Mouse (Mus musculus) megakaryocyte, adult 5-6 weeks (primary cell): ENCODE measurements around the gene Dolpp1. TPM values are rescaled to one million over a fixed set of nuclear protein-coding genes. Genes with fewer than 3 reads are reported as not detected.

ENCODE experiments used
- ATAC-seq: 2 replicates; pipeline ENCODE4 v1.8.0; 2016; ENCODE audit warnings: mild to moderate bottlenecking, inconsistent platforms; ENCODE audit not compliant: poor library complexity, severe bottlenecking
- total RNA-seq, 2 experiments: library from RNA; stranded (forward) in 1 of 2; stranded (reverse) in 1 of 2; fragments of 153-499, 151-499 nt in 1 of 2; fragments of 221-1000, 200-1000 nt in 1 of 2; gene quantifications; 2 replicates each; pipeline versions ENCODE4 v1.2.3 to v1.2.4; 2015 to 2017

Gene Dolpp1
- total RNA-seq, 2 experiments from 2014 or later: 5.3 to 11.5 TPM

DNA sequence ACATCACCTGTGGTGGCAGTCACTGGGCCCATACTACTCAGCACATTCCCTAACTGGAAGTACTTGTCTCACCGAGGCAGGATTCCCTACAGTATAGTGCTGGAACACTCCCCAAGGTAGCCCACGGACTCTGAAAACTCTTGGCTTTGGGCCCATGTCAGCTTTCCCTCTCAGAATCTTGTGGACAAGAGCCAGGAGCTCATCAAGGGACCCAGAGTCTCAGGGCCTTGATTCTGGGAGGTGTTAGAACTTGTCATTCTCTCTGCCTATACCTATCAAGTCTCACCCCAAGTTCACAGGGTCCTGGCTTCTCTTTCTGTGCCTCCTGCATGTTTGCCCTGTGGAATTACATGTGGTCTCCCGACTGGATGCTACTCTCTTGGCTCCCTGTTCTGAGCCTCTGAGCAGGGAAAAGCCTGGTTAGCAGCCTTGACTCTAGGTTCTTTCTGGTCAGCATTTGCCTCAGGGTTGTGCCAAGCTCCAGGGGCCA, 48.2 kb downstream of the Dolpp1 start:
- ATAC-seq: no peak

DNA sequence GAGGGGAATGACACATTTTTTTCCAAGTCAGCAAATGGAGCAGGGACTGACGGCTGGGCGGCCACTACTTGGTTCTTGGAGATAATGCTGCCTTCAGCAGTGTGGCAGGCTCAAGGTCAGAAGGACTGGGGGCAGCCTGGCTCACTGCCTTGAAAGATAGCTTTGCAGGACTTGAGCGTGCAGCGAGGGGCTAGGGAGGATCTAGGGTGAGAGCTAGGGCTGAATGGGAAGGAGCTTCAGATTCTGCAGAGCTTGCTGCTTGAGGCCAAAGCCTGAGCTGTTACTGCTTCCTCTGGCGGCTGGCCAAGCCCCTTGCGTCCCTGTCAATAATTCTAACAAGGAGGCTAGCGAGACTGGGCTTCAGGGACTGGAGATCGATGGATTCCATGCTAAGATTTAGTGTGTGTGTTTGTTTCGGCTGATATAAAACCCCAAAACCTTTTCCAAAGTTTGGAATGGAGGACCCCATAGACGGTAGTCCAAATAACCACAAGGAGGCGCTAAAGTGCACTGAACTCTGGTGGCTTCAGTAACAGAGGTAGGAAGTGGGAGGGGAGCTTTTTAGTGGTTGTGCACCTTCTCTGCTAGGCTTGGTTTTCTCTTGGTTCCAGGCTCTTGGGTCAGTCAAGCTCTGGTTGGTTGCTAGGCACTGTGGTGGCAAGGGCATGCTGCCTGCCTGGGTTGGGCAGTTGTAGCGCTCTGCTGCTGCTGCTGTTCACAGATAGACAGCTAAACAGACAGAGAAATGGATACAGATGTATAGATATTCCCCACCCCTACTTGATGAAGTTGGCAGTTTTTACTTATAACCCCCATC, 48.9 kb downstream of the Dolpp1 start:
- ATAC-seq: peak; percentile 78

DNA sequence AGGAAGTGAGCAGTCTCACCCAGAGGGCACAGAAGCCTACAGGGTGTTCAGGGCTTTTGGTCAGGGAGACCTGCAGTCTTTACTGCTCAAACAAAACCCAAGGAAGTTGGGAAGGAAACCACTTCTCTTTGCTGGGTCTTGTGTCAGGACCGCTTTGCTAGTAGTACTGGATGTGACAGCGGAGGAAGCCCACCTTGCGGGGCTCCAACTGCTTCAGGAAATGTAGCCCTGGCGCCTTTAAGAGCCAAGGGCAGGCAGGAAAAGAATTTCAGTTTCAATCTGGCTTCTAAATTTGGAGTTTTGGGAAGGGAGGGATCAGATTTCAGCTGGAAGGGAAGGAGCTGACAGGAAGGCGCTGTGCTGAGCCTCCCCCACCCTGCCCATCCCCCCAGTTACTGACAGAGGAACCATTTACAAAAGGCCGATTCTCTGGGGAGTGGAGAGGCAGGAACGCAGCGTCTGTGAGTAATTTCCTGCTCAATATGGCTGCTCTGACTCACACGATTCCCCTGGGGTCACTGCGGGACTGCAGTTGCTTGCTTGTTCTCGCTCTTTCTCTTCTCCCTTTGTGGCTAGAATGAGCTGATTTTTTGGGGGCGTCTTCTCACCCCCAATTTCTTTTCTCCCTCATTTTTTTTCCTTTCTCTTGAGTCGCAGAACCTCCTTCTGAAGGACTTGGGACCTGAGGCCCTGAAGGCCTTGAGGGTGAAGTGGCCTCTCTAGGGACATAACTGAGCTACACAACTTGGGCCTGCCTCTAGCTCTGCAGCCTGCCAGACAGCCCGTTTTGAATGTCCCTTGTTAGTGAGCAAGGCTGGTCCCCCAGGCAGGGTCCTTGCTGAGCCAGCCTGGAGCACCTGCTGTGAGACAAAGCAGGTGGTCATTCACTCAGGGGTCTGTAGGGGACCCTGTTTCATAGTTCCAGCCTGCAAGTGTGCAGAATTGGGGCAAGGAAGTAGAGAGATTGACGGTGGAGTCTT, 49.8 kb downstream of the Dolpp1 start:
- peak; percentile 72 for ATAC-seq

DNA sequence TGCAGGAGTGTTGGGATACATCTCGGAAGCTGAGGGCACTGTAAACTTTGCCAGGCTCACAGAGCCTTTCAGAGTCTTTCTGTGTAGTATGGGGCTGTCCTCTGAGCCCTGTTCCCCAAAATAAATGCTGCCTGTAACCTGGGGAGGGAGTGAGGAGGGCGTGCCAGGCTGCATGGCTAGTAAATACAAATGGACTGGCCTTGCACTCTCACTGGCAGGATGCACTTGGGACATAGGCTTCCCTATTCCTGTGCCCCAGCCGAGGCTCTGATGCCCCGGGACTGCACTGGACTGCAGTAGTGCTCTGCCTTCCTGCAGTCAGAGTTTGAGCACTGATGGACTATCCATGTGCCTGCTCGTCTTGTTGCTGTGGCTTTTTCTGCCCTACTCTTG, 50.4 kb downstream of the Dolpp1 start:
- no peak for ATAC-seq

DNA sequence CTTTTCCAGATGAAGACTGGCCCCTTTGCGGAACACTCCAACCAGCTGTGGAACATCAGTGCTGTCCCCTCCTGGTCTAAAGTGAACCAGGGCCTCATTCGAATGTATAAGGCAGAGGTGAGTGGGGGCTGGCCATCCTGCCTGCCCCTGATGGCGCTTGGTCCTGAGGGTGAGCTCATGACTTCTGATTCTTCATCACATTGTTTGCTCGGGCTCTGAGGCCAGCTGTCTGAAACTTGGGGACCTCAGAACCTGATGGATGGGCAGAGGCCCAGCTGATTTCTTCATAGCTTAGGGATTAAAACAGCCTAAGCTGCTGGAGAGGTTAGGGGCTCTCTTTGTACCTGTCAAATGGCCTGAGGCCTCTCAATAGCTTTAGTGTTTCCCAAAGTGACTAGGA, 51.2 kb downstream of the Dolpp1 start:
- no peak for ATAC-seq

DNA sequence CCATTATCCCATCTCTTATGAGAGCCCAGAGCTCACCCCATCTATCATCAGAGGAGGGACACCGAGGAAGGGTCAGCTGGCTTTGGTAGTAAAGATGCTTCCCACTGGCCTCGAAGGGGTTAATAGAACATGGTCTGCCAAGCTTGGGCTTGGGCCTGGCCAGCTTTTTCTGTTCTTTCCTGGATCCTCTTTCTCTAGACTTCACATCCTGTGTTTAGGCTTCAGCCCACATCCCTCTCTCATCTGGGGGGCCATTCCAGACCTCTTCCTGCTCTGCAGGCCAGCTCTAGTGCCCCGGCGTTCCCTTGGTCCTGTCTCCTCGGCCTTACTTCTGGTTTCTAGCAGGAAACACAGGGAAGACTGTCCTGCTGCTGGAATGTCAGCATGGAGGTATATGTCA, 52.0 kb downstream of the Dolpp1 start:
- no peak for ATAC-seq

DNA sequence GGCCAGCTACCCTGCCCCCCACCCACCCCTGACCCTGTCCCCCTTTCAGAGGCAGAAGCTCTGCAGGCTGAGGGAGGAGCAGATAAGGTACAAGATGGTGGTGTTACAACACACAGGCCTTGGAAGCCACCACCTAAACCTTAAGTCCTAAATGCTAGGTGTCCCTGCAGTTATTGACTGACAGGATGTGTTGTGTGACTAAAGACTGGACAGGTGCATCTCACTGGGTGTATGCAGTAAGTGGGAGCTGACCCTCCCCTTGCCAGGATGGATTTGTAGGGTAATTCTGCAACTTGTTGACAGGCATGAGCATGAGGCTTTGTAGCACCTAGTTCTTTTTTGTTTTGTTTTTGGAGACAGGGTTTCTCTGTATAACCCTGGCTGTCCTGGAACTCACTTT, 52.4 kb downstream of the Dolpp1 start:
- no peak for ATAC-seq

DNA sequence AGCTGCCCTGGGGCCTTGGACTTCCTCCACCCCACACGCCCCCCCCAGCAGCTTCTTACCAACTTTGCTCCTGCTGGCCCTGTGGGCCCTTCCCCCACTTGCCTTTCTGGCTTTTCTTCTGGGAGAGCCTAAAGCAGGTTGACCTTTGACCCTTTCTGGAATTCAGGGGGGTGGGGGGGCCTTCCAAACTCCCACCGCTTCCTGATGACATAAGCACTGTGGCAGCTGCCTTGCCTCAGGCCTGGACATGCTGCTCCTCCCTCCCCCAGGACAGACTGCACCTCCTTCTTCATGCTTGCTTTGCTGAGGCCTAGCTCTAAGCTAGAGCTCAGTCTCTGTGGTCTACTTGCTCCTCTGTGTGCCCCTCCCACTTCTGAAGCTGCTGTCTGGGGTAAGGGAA, 53.3 kb downstream of the Dolpp1 start:
- no peak for ATAC-seq

DNA sequence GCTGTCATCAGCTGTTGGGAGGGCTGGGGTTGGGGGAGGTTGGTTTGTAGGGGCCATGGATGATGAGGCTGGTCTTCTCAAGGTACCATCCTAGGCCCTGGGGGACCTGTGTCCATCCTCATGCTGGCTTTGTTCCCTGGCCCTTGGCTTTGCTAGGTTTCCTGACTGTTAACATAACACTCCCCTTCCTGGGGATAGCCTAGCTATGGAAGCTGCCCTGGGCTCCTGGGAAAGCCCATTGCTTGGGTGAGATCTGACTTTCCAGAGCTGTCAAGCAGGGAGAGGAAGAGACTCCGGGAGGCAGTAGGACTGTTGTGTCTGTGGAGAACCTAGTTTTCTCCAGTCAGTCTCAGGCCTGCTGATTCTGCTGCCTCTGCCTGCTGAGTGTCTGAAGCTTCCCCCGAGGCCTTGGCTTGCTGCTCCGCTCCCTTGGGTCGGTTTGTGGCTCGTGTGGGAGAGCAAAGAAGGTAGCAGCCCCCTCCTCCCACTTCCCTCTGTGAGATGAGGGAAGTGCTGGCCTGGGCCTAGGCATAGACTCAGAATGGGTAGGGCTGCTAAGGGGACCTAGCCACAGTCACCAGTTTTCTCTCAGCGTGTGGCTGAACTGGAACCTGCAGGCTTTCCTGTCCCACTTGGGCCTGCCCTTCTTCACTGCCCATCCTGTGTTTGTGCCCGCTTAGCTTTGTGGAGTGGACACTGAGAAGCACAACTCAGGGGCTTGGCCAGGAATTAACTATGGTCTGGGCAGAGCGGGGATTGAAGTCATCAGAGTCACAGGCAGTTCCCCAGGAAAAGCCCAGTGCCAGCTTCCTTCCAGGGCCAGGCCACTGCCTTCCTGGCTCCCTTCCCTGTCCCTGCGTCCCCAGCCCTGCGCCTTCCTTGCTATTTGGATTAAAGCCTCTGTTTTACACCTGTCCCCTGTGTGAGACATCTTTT, 55.1 kb downstream of the Dolpp1 start:
- no peak for ATAC-seq

DNA sequence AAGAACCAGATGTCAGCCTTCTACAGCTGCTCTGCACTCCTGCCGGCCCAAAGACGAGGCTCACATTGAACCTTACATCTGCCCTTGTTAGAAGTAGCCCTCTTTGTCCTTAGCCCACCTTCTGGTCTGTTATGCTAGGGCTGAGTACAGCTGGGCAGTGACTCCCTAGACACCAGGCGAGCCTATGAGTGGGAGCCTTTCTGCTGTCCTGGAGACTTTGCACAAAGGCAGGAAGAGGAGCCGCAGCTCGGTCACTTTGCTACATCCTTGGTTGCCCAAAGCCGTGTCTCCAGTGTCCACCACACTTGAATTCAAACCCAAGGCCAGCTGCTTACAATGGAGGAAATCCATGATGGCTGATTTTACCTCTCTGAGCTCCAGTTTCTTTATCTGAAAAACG, 56.3 kb downstream of the Dolpp1 start:
- no peak for ATAC-seq

Other genes starting within 250 kb of the Dolpp1 start
- gene Endog, start 220.8 kb upstream of the Dolpp1 start, total RNA-seq (2015): 2.3 and 4.1 TPM in 2 replicates
- gene Endog, start 220.8 kb upstream of the Dolpp1 start, total RNA-seq (2017): 2.9 and 4.0 TPM in 2 replicates
- gene Spout1, start 213.8 kb upstream of the Dolpp1 start, total RNA-seq (2015): 5.4 and 5.5 TPM in 2 replicates
- gene Spout1, start 213.8 kb upstream of the Dolpp1 start, total RNA-seq (2017): 8.5 and 11.7 TPM in 2 replicates
- 1.5 and 2.3 TPM in 2 replicates for gene Kyat1, start 186.4 kb upstream of the Dolpp1 start, total RNA-seq (2015)
- 3.3 and 5.0 TPM in 2 replicates for gene Kyat1, start 186.4 kb upstream of the Dolpp1 start, total RNA-seq (2017)
- 17.9 and 18.4 TPM in 2 replicates for gene Lrrc8a, start 154.5 kb upstream of the Dolpp1 start, total RNA-seq (2015)
- gene Lrrc8a, start 154.5 kb upstream of the Dolpp1 start, total RNA-seq (2017): 10.5 and 13.0 TPM in 2 replicates
- 0.04 TPM in 1 of 2 replicates, not detected in the other for gene Gm28035, start 151.7 kb upstream of the Dolpp1 start, total RNA-seq (2015)
- not detected in 2 replicates for gene Gm28035, start 151.7 kb upstream of the Dolpp1 start, total RNA-seq (2017)
- 3.3 and 3.8 TPM in 2 replicates for gene Phyhd1, start 126.1 kb upstream of the Dolpp1 start, total RNA-seq (2015)
- gene Phyhd1, start 126.1 kb upstream of the Dolpp1 start, total RNA-seq (2017): 1.3 and 1.8 TPM in 2 replicates
- gene Gm28038, start 111.2 kb upstream of the Dolpp1 start, total RNA-seq (2015): 4.0 TPM in 1 of 2 replicates, not detected in the other
- gene Gm28038, start 111.2 kb upstream of the Dolpp1 start, total RNA-seq (2017): not detected in 2 replicates
- 5.5 and 6.6 TPM in 2 replicates for gene Dolk, start 105.9 kb upstream of the Dolpp1 start, total RNA-seq (2015)
- 10.1 and 13.0 TPM in 2 replicates for gene Dolk, start 105.9 kb upstream of the Dolpp1 start, total RNA-seq (2017)
- gene Nup188, start 105.9 kb upstream of the Dolpp1 start, total RNA-seq (2015): 16.4 and 18.7 TPM in 2 replicates
- gene Nup188, start 105.9 kb upstream of the Dolpp1 start, total RNA-seq (2017): 11.1 and 13.2 TPM in 2 replicates
- gene Sh3glb2, start 32.9 kb upstream of the Dolpp1 start, total RNA-seq (2015): 14.9 and 16.5 TPM in 2 replicates
- 20.4 and 24.3 TPM in 2 replicates for gene Sh3glb2, start 32.9 kb upstream of the Dolpp1 start, total RNA-seq (2017)
- 2.0 and 2.1 TPM in 2 replicates for gene Miga2, start 28.0 kb upstream of the Dolpp1 start, total RNA-seq (2015)
- 2.7 and 5.2 TPM in 2 replicates for gene Miga2, start 28.0 kb upstream of the Dolpp1 start, total RNA-seq (2017)
- 26.2 and 29.6 TPM in 2 replicates for gene Crat, start 23.6 kb downstream of the Dolpp1 start, total RNA-seq (2015)
- gene Crat, start 23.6 kb downstream of the Dolpp1 start, total RNA-seq (2017): 13.9 and 14.2 TPM in 2 replicates
- gene Ptpa, start 23.8 kb downstream of the Dolpp1 start, total RNA-seq (2015): 68.9 and 69.0 TPM in 2 replicates
- gene Ptpa, start 23.8 kb downstream of the Dolpp1 start, total RNA-seq (2017): 44.3 and 45.9 TPM in 2 replicates
- 0.18 and 0.40 TPM in 2 replicates for gene Ier5l, start 82.0 kb downstream of the Dolpp1 start, total RNA-seq (2015)
- gene Ier5l, start 82.0 kb downstream of the Dolpp1 start, total RNA-seq (2017): 0.99 and 1.1 TPM in 2 replicates
- gene Cstad, start 202.8 kb downstream of the Dolpp1 start, total RNA-seq (2015): 0.27 and 0.60 TPM in 2 replicates
- gene Cstad, start 202.8 kb downstream of the Dolpp1 start, total RNA-seq (2017): not detected in 2 replicates